Mouse (Mus musculus) kidney, adult 2 months (tissue): ENCODE data around the gene Gm5127.

Experiments used
- CTCF ChIP-seq: fragments of 200-500 bp; conservative IDR thresholded peaks from 2 replicates; pipeline ENCODE4 v1.5.1; 2011; ENCODE audit warnings: low read depth, mild to moderate bottlenecking, control low read depth, low read length, moderate library complexity, mixed read lengths; ENCODE audit not compliant: insufficient read depth, insufficient read length
- POLR2A ChIP-seq: fragments of 200-500 bp; IDR thresholded peaks from one replicate; pipeline ENCODE4 v1.6.1; 2011; ENCODE audit warnings: low read depth, low read length, control low read depth

DNA sequence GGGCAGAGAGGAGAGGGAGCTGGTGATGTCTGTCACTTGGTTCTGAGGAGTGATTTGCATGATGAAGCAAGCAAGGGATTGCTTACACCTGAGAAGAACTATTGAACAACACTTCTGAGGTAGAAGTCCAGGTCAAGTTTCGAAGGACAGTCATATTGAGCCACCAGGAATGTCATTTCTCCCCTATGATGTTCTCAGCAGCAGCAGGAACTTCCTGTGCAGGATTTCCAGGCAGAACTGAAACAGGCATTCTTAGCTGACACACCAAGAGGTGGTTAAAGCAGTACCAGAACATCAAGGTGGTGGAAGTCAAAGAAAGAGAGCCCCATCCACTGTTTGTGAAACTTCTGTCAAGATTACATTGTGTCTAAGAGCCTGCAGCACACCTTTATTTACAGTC, 172.3 kb downstream of the Gm5127 start:
- TF ChIP-seq POLR2A, result no peak
- no peak for TF ChIP-seq CTCF
